Mouse (Mus musculus) small intestine, adult 2 months (tissue): ENCODE measurements at regions not wholly inside any gene's neighbourhood (a gene's known extent, or its start where the extent isn't known, plus 50 kb on each side); places are given as distances from the start of the nearest gene placed in this dataset.

ENCODE experiments used
- CTCF ChIP-seq: fragments of 200-500 bp; IDR thresholded peaks from 2 replicates; pipeline ENCODE4 v1.5.1; 2012; ENCODE audit warnings: low read depth, mild to moderate bottlenecking, control low read depth, inconsistent platforms, low read length, moderate library complexity, mixed read lengths; ENCODE audit not compliant: insufficient replicate concordance, insufficient read length; ENCODE audit errors: extremely low read depth
- POLR2A ChIP-seq: fragments of 200-500 bp; IDR thresholded peaks from 2 replicates; pipeline ENCODE4 v1.6.1; 2012; ENCODE audit warnings: low read depth, mild to moderate bottlenecking, control low read depth, inconsistent platforms, low read length, moderate library complexity

GRCm38 (mm10) chr6:117428441-117428840, 260.1 kb downstream of the Cxcl12 start:
- TF ChIP-seq POLR2A (no peak), CTCF (no peak)
